Mouse (Mus musculus) hindbrain, embryonic 15.5 days (tissue): ENCODE results near the gene Slc35d2. TPM values are rescaled to one million over a fixed set of nuclear protein-coding genes. Genes with fewer than 3 reads are reported as not detected.

ENCODE experiments used
- ATAC-seq: fragments of 200-750 bp; cut with Nextera tagmentation; 2 replicates; pipeline ENCODE4 v1.8.0; 2017; ENCODE audit warnings: low read depth, moderate number of reproducible peaks, moderate TSS enrichment; ENCODE audit not compliant: low FRiP score
- H3K27ac ChIP-seq: fragments of 300-500 bp; sonication (generic); replicated peaks from 2 replicates; pipeline ENCODE4 v1.5.1; 2015; ENCODE audit warnings: mild to moderate bottlenecking, inconsistent platforms
- H3K27me3 ChIP-seq: fragments of 300-500 bp; sonication (generic); 2 replicates; pipeline ENCODE4 v1.6.1; 2015; ENCODE audit warnings: control low read depth, inconsistent platforms
- H3K36me3 ChIP-seq: fragments of 300-500 bp; sonication (generic); 2 replicates; pipeline ENCODE4 v1.6.1; 2015; ENCODE audit warnings: control low read depth, inconsistent platforms
- H3K4me1 ChIP-seq: fragments of 300-500 bp; sonication (generic); replicated peaks from 2 replicates; pipeline ENCODE4 v1.6.1; 2015; ENCODE audit warnings: control low read depth, inconsistent platforms
- H3K4me2 ChIP-seq: fragments of 300-500 bp; sonication (generic); 2 replicates; pipeline ENCODE4 v1.6.1; 2015; ENCODE audit warnings: moderate library complexity, mild to moderate bottlenecking, inconsistent platforms
- H3K4me3 ChIP-seq: fragments of 300-500 bp; sonication (generic); 2 replicates; pipeline ENCODE4 v1.5.1; 2015; ENCODE audit warnings: mild to moderate bottlenecking, inconsistent platforms
- H3K9ac ChIP-seq: fragments of 300-500 bp; sonication (generic); 2 replicates; pipeline ENCODE4 v1.6.1; 2015; ENCODE audit warnings: inconsistent platforms
- H3K9me3 ChIP-seq: fragments of 300-500 bp; sonication (generic); 2 replicates; pipeline ENCODE4 v1.6.1; 2016; ENCODE audit warnings: control low read depth, inconsistent platforms
- WGBS: fragments of 180-500 bp; shearing (Covaris S2); methylation state at CpG from one replicate; pipeline ENCODE4 v1.1.7; 2015; 5-methylcytosine and 5-hydroxymethylcytosine counted together
- polyA plus RNA-seq: library from polyadenylated mRNA; unstranded; fragments of >200 nt; fragmentation: Nextera tagmentation; extraction: Ambion mirVana; gene quantifications from 2 replicates; pipeline ENCODE4 v1.2.1, GENCODE M21; 2015

Gene Slc35d2
- polyA plus RNA-seq, 1 experiment from 2014 or later, result 1.2 TPM

DNA sequence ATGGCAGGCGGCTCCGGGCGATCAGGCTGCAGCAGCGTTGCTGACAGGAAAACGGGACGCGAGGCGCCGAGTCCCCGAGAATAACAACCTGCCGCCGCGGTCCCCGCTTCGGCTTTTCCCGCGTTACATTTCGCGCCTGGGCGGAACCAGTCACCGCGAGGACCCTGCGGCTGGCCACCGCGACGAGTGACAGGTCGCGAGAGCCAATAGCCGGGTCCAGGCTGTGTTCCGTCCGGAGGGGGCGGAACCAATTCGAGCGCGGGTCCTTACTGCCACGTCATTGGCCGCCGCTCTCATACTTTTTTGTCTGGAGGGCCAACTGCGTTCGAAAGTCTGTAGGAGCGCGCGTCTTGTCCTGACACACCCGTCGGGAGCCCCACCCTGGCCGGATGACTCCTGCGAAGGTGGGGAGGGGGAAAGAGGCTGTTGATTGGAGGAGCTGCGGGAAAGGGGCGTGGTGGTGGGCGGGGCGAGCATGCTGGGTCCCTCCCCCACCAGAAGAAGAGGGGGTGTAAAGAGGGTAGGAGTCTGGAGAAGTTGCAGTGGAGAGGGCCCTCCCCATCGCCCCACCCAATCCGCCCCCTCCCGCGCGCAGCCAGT, 24.0 kb upstream of the Slc35d2 start, which contains the start of gene Zfp367:
Zfp367 (minus strand) TSS at position 120 of the 600 bp plus-strand sequence.
- Histone ChIP-seq H3K9me3 (no peaks in the 10 kb centered on the region), H3K4me2 (peak within 1 kb of the TSS; percentile 89), H3K4me1 (peaks cover 16% of the 10 kb centered on the region), H3K4me3 (peak within 1 kb of the TSS; percentile 74), H3K27ac (peak within 1 kb of the TSS; percentile 65), H3K36me3 (no peaks in the 10 kb centered on the region), H3K9ac (peak within 1 kb of the TSS; percentile 57), H3K27me3 (no peaks in the 10 kb centered on the region)
- ATAC-seq, result peak; percentile 98
- WGBS, result under 1% methylated on average over 53 of the region's 56 CpGs

DNA sequence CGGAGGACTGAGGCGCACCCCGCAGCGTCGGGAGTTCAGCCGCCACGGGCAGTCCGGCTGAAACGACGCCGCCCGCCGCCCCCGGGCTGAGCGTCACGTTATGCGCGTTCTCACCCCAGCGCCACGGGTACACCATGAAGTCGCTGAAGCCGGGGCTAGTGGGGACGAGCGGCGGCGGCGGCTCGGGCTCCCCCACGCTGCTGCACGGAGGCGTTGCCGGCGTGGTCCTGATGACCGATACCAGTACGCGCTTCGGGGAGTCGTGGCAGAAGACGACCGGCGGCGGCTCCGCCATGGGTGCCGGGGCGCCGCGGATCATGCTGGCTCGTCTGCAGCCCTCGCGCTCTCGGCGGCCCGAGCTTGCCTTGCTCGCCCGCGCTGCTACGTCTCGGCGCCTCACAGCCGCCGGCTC, 23.5 kb upstream of the Slc35d2 start:
- H3K4me3 ChIP-seq, result peak overlapping the region; percentile 74
- H3K4me2 ChIP-seq, result peak overlapping the region; percentile 89
- H3K27me3 ChIP-seq, result no peaks in the 10 kb centered on the region
- H3K9ac ChIP-seq, result peak overlapping the region; percentile 57
- no peaks in the 10 kb centered on the region for H3K9me3 ChIP-seq
- ATAC-seq, result peak; percentile 46
- under 1% methylated on average over 58 of the region's 61 CpGs for WGBS
- peak overlapping the region; percentile 65 for H3K27ac ChIP-seq
- H3K36me3 ChIP-seq, result no peaks in the 10 kb centered on the region
- peaks cover 16% of the 10 kb centered on the region for H3K4me1 ChIP-seq

DNA sequence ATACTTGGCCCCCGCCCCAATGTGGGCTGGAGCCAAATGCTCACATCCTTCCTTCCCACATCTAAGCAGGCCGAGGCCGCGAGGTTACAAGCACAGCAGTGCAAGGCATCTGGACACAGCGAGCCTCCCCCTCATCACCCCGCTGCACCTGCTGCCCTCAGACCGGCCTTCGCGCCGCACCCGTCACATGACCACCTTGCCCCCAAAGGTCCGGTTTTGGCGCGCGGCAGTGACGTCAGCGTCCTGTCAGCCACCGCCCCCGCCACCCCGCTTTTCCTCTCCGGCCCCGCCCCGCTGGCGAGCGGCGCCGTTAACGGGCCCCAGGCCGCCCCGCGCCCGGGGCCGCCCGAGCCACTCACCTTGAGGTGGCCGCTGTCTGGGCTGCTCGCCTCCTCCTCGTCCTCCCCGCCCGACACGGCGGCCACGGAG, 23.1 kb upstream of the Slc35d2 start:
- H3K9ac ChIP-seq, result peak overlapping the region; percentile 57
- no peaks in the 10 kb centered on the region for H3K9me3 ChIP-seq
- no peaks in the 10 kb centered on the region for H3K27me3 ChIP-seq
- H3K27ac ChIP-seq, result peak overlapping the region; percentile 65
- peak; percentile 39 for ATAC-seq
- no peaks in the 10 kb centered on the region for H3K36me3 ChIP-seq
- peak overlapping the region; percentile 89 for H3K4me2 ChIP-seq
- H3K4me3 ChIP-seq, result peak overlapping the region; percentile 74
- under 1% methylated on average over 30 of the region's 42 CpGs for WGBS
- peaks cover 16% of the 10 kb centered on the region for H3K4me1 ChIP-seq

DNA sequence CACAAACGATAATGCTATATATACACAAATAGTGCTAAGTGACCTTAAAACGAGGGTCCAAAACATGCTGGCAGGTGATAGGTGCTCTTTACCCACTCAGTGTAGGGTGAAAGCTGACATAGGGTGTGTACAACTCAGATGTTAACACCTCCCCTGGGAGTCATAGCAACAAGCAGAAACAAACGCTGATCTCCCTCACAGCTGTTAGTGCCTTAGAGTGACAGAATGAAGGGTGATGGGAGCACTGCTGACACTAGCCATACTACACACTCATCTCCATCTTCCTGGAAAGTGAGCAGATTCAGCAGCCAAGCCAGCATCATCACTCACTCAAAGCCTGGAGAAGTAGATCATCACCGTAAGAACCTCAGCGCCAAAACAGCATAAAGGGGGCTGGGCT, 21.0 kb upstream of the Slc35d2 start:
- no peak for ATAC-seq
- H3K27me3 ChIP-seq, result no peaks in the 10 kb centered on the region
- 69% methylated on average over 5 of the region's 5 CpGs for WGBS

DNA sequence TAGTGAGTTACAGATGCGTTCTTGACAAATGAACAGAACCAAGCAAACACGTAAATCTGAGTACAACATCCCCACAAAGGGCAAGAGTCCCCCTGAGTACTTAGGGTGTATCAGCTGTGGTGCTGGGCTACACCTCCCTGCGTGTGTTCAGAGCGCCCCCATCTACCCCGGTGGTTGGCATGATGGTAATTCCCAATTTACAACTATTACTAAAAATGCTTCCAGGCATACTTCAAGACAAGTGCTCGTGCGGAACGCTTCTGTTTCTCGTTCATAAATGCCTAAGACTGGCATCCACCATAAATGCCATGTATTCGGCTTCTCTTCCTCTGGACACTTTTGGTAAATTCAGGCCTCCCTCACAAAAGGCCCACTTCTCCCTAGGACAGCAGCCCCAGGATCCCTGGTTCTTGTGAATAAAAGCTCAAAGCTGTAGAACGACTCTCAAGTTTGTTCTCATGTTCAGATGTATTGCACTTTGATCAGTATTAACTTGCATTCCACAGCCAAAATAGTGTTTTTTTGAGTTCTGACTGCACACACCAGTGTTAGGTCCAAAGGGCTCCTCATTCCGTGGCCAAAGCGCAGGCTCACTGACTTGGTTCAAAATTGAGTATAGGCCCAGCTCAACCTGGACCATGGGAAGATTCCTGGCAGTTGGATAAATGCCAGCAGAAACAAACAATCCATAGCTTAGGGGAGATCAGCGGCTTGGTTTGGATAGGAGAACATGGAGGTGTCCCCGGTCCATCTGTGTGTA, 628 bp upstream of the Slc35d2 start:
- H3K4me3 ChIP-seq, result peak overlapping the region; percentile 49
- H3K36me3 ChIP-seq, result no peaks in the 10 kb centered on the region
- no peaks in the 10 kb centered on the region for H3K9me3 ChIP-seq
- ATAC-seq, result peak; percentile 79; the same call in 1 of the 2 replicates
- H3K27me3 ChIP-seq, result no peaks in the 10 kb centered on the region
- H3K4me1 ChIP-seq, result peaks cover 4% of the 10 kb centered on the region; the same call in 1 of the 2 replicates
- no peak overlapping the region for H3K27ac ChIP-seq
- H3K4me2 ChIP-seq, result peak overlapping the region; percentile 94
- 39% methylated on average over 15 of the region's 15 CpGs for WGBS
- peak overlapping the region; percentile 50; the same call in 1 of the 2 replicates for H3K9ac ChIP-seq

More for the DNA sequence above, 21.0 kb upstream of the Slc35d2 start:
- H3K36me3 ChIP-seq, result no peaks in the 10 kb centered on the region
- H3K4me1 ChIP-seq, result peaks cover 16% of the 10 kb centered on the region
- no peaks in the 10 kb centered on the region for H3K9me3 ChIP-seq
- H3K4me3 ChIP-seq, result no peak overlapping the region
- no peak overlapping the region for H3K4me2 ChIP-seq
- H3K27ac ChIP-seq, result no peak overlapping the region
- H3K9ac ChIP-seq, result no peak overlapping the region

DNA sequence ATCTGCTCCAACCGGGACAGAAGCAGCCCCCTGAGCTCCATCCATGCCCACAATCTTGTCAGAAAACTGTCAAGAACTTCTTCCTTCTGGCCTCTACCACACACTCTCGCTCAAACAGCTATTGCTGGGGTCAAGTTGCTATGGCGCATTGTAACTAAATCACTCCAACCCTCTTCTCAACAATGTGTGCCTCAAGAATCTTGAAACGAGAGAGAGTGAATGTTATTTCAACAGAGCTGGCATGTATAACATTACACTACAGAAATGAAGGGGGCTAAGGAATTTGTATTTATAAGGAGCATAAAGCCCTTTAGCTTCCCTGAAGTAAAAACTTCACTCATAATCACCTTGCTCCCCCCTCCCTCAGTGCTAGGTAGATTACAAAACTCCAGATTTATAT, 2.9 kb downstream of the Slc35d2 start:
- H3K27me3 ChIP-seq, result no peaks in the 10 kb centered on the region
- no peak overlapping the region for H3K4me2 ChIP-seq
- H3K9ac ChIP-seq, result no peak overlapping the region
- no peaks in the 10 kb centered on the region for H3K36me3 ChIP-seq
- ATAC-seq, result no peak
- no peak overlapping the region for H3K4me3 ChIP-seq
- no peak overlapping the region for H3K27ac ChIP-seq
- peaks cover 4% of the 10 kb centered on the region; the same call in 1 of the 2 replicates for H3K4me1 ChIP-seq
- WGBS, result 57% methylated on average over 4 of the region's 4 CpGs
- no peaks in the 10 kb centered on the region for H3K9me3 ChIP-seq

DNA sequence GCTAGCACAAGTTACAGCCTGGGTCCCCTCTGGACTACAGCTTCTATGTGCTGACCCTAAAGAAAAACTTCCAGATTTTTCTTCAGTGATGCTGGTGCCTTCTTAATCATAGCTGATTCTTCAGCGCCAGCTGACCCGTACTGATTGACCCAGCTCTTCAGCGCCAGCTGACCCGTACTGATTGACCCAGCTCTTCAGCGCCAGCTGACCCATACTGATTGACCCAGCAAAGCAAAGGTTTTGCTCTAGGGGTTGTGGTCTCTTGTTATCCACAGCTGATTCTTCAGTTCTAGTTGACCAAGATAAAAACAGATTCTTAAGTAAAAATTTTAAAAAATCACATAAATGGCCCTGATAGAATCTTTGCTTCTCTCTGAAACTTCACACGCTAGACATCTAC, 4.3 kb downstream of the Slc35d2 start:
- no peaks in the 10 kb centered on the region for H3K9me3 ChIP-seq
- ATAC-seq, result no peak
- 82% methylated on average over 6 of the region's 6 CpGs for WGBS
- H3K36me3 ChIP-seq, result no peaks in the 10 kb centered on the region
- H3K27me3 ChIP-seq, result no peaks in the 10 kb centered on the region
- H3K4me2 ChIP-seq, result no peak overlapping the region
- H3K4me1 ChIP-seq, result peaks cover 4% of the 10 kb centered on the region; the same call in 1 of the 2 replicates
- H3K27ac ChIP-seq, result no peak overlapping the region
- H3K4me3 ChIP-seq, result no peak overlapping the region
- no peak overlapping the region for H3K9ac ChIP-seq

DNA sequence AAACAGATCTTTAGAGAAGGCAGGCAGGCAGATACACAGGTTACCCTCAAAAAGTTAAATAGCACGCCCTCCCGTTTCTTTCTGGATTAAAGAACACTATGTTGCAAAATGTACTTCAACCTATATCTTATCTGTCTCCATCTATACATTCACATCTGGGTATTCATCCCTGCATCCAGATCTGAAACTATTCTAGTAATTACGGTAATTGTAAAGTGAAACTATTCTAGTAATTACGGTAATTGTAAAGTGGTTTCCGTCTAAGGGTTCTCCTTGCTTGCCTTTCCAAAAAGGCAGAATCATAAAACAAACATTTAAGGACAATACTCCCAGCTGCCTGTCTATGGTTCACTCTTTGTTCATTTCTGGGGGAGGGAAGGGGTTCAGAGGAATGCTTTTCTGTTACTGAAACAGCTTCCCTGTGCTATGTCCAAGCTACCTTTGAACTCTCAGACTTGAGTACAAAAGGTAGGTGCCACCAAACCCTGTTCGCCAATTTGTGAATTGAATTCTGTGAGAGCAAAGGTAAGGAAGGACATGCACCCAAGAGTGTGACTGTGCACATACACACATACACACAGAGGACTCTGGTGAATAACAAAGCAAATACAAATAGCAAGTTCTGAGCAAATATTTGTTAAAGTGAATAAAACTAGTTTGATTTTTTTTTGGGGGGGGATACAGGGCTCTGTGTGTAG, 5.5 kb downstream of the Slc35d2 start:
- no peak for ATAC-seq
- Histone ChIP-seq H3K27ac (no peak overlapping the region), H3K4me3 (no peak overlapping the region), H3K4me2 (no peak overlapping the region), H3K9ac (no peak overlapping the region), H3K9me3 (no peaks in the 10 kb centered on the region), H3K36me3 (no peaks in the 10 kb centered on the region), H3K4me1 (no peaks in the 10 kb centered on the region), H3K27me3 (no peaks in the 10 kb centered on the region)
- 30% methylated on average over 6 of the region's 6 CpGs for WGBS

DNA sequence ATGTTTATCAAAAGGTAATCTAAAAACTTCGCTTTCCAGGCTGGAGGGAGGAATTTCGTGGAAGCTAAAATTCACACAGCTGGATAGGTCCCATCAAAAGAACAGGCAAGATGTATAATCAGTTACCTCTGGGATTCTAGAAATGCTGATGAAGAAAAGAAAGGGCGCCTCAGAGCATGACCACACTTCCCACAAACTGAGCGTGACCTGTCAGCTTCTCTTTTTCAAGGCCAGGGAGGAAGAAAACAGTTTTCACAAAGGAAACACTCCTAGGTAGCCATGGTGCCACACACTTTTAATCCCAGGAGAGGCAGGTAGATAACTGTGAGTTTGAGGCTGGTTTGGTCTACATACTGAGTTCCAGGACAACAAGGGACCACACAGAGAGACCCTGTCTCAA, 8.4 kb downstream of the Slc35d2 start:
- H3K27ac ChIP-seq, result no peak overlapping the region
- no peak overlapping the region for H3K4me2 ChIP-seq
- no peaks in the 10 kb centered on the region for H3K27me3 ChIP-seq
- no peak for ATAC-seq
- H3K4me3 ChIP-seq, result no peak overlapping the region
- H3K36me3 ChIP-seq, result no peaks in the 10 kb centered on the region
- 61% methylated on average over 4 of the region's 4 CpGs for WGBS
- H3K4me1 ChIP-seq, result no peaks in the 10 kb centered on the region
- no peak overlapping the region for H3K9ac ChIP-seq
- H3K9me3 ChIP-seq, result no peaks in the 10 kb centered on the region

DNA sequence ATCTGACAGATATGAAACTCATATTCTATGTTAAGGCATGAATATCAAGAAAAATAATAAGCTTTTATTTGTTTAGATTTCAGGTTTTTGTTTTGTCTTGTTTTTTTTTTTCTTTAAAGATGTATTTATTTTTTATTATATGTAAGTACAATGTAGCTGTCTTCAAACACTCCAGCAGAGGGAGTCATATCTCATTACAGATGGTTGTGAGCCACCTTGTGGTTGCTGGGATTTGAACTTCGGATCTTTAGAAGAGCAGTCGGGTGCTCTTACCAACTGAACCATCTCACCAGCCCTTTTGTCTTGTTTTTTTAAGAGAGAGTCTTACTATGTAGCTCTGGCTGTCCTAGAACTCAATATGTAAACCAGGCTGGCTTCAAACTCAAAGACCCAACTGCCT, 11.7 kb downstream of the Slc35d2 start:
- H3K4me2 ChIP-seq, result no peak overlapping the region
- no peak for ATAC-seq
- no peak overlapping the region for H3K27ac ChIP-seq
- H3K4me1 ChIP-seq, result no peaks in the 10 kb centered on the region
- WGBS, result 60% methylated on average over 2 of the region's 2 CpGs
- H3K4me3 ChIP-seq, result no peak overlapping the region
- no peaks in the 10 kb centered on the region for H3K27me3 ChIP-seq
- no peak overlapping the region for H3K9ac ChIP-seq
- H3K36me3 ChIP-seq, result no peaks in the 10 kb centered on the region
- H3K9me3 ChIP-seq, result no peaks in the 10 kb centered on the region

DNA sequence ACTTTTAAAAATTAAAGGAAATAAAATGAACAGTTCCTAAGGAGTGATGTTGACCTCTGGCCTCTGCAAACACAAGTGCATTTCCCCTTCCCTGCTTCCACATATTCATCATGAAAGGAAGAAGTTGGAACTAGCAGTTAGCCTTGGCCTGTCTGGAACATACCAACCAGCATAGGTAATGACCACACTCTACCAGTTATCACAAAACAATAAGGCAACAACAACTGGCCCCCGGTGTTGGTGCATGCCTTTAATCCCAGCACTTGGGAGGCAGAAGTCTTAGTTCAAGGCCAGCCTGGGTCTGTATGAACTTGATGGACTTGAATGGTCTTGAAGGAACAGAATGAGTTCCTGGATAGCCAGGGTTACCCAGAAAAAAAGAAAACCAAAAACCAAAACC, 18.7 kb downstream of the Slc35d2 start:
- H3K36me3 ChIP-seq, result no peaks in the 10 kb centered on the region
- no peak overlapping the region for H3K9ac ChIP-seq
- WGBS, result 96% methylated on average over 1 of the region's 1 CpGs
- H3K27ac ChIP-seq, result no peak overlapping the region
- no peaks in the 10 kb centered on the region for H3K9me3 ChIP-seq
- ATAC-seq, result no peak
- peaks cover 12% of the 10 kb centered on the region for H3K4me1 ChIP-seq
- no peak overlapping the region for H3K4me2 ChIP-seq
- H3K27me3 ChIP-seq, result no peaks in the 10 kb centered on the region
- no peak overlapping the region for H3K4me3 ChIP-seq

DNA sequence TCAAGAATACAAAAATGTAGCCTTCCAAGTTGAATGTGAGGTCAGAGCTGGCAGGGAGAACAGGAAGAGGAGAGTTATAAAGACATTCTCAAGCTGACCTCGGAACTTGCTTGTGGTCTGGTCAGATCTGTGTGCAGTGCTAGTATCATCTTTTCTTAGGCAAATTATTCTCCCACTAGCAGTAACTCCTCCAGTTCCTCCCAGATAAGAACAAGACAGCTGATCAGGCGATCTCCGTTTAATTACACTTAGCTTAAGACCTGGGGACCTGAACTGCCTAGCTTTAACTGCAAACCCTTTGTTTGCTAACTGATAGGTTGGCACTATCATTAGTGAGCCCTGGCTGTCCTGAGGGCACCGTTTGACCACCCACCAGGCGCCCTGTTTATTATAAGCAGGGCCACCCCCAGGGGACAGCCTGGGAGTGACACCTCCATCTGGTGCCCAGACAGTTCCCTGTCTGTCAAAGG, 20.8 kb downstream of the Slc35d2 start:
- no peaks in the 10 kb centered on the region for H3K9me3 ChIP-seq
- no peak overlapping the region for H3K9ac ChIP-seq
- no peaks in the 10 kb centered on the region for H3K27me3 ChIP-seq
- peak; percentile 42; the same call in 1 of the 2 replicates for ATAC-seq
- WGBS, result 10% methylated on average over 5 of the region's 5 CpGs
- no peak overlapping the region for H3K4me3 ChIP-seq
- peak overlapping the region; percentile 15 for H3K4me2 ChIP-seq
- no peak overlapping the region for H3K27ac ChIP-seq
- peaks cover 12% of the 10 kb centered on the region for H3K4me1 ChIP-seq
- H3K36me3 ChIP-seq, result no peaks in the 10 kb centered on the region
